Mouse (Mus musculus) testis, adult 2 months (tissue): ENCODE measurements around the gene Iqgap2. TPM values are rescaled to one million over a fixed set of nuclear protein-coding genes. Genes with fewer than 3 reads are reported as not detected.

Experiments used
- H3K27ac ChIP-seq: fragments of 200-500 bp; 2 replicates; pipeline ENCODE4 v1.5.1; 2012; ENCODE audit warnings: low read depth, low read length; ENCODE audit not compliant: control insufficient read depth, insufficient read depth
- H3K27me3 ChIP-seq: fragments of 200-500 bp; 2 replicates; pipeline ENCODE4 v1.6.1; 2012; ENCODE audit warnings: mild to moderate bottlenecking, low read length, moderate library complexity; ENCODE audit not compliant: control insufficient read depth, insufficient read depth
- H3K36me3 ChIP-seq: fragments of 200-500 bp; 2 replicates; pipeline ENCODE4 v1.6.1; 2012; ENCODE audit warnings: mild to moderate bottlenecking, low read length; ENCODE audit not compliant: control insufficient read depth, insufficient read depth
- H3K4me1 ChIP-seq: fragments of 200-500 bp; 2 replicates; pipeline ENCODE4 v1.6.1; 2012; ENCODE audit warnings: low read length; ENCODE audit not compliant: control insufficient read depth, insufficient read depth
- H3K4me3 ChIP-seq: fragments of 200-500 bp; 2 replicates; pipeline ENCODE4 v1.5.1; 2012; ENCODE audit warnings: low read depth, mild to moderate bottlenecking, low read length, moderate library complexity, mixed read lengths; ENCODE audit not compliant: control insufficient read depth
- CTCF ChIP-seq: fragments of 200-500 bp; IDR thresholded peaks from 2 replicates; pipeline ENCODE4 v1.5.1; 2012; ENCODE audit warnings: low read depth, mild to moderate bottlenecking, inconsistent platforms, low read length, moderate library complexity; ENCODE audit not compliant: control insufficient read depth, insufficient read depth, insufficient replicate concordance
- POLR2A ChIP-seq: fragments of 200-500 bp; IDR thresholded peaks from 2 replicates; pipeline ENCODE4 v1.6.1; 2012; ENCODE audit warnings: low read depth, mild to moderate bottlenecking, inconsistent platforms, low read length, moderate library complexity; ENCODE audit not compliant: control insufficient read depth
- polyA plus RNA-seq: library from polyadenylated mRNA; depleted of rRNA; stranded (reverse); fragments of >200 nt; gene quantifications from 2 replicates; pipeline ENCODE4 v1.2.3, GENCODE M21; 2012

The Iqgap2 gene
- polyA plus RNA-seq, 1 experiment, result 2.9 TPM

GRCm38 (mm10) chr13:95595921-95596320 lies 295.8 kb downstream of the Iqgap2 start:
- TF ChIP-seq CTCF (no peak), POLR2A (no peak)
- H3K27ac ChIP-seq, result no peak overlapping the region
- H3K4me1 ChIP-seq, result no peaks in the 10 kb centered on the region
- H3K4me3 ChIP-seq, result no peak overlapping the region
- no peaks in the 10 kb centered on the region for H3K27me3 ChIP-seq
- no peaks in the 10 kb centered on the region for H3K36me3 ChIP-seq

- Histone ChIP-seq H3K4me3 (no peak overlapping the region), H3K27ac (no peak overlapping the region)
- no peak for TF ChIP-seq CTCF
- no peak for TF ChIP-seq POLR2A
Measured at GRCm38 (mm10) chr13:95595411-95595810, 296.3 kb downstream of the Iqgap2 start.

GRCm38 (mm10) chr13:95592860-95593259 lies 298.9 kb downstream of the Iqgap2 start:
- Histone ChIP-seq H3K27ac (no peak overlapping the region), H3K27me3 (no peaks in the 10 kb centered on the region), H3K4me3 (no peak overlapping the region), H3K36me3 (no peaks in the 10 kb centered on the region), H3K4me1 (no peaks in the 10 kb centered on the region)
- no peak for TF ChIP-seq POLR2A
- no peak for TF ChIP-seq CTCF

More at GRCm38 (mm10) chr13:95595411-95595810, 296.3 kb downstream of the Iqgap2 start:
- Histone ChIP-seq H3K36me3 (no peaks in the 10 kb centered on the region), H3K4me1 (no peaks in the 10 kb centered on the region), H3K27me3 (no peaks in the 10 kb centered on the region)

- Histone ChIP-seq H3K27me3 (no peaks in the 10 kb centered on the region), H3K27ac (no peak overlapping the region), H3K36me3 (no peaks in the 10 kb centered on the region), H3K4me3 (no peak overlapping the region), H3K4me1 (no peaks in the 10 kb centered on the region)
- TF ChIP-seq CTCF (no peak), POLR2A (no peak)
Measured at GRCm38 (mm10) chr13:95591606-95592005, 300.1 kb downstream of the Iqgap2 start.

GRCm38 (mm10) chr13:95587628-95588027 lies 304.1 kb downstream of the Iqgap2 start:
- no peaks in the 10 kb centered on the region for H3K27me3 ChIP-seq
- H3K27ac ChIP-seq, result no peak overlapping the region
- peaks cover 11% of the 10 kb centered on the region for H3K4me1 ChIP-seq
- TF ChIP-seq POLR2A (no peak), CTCF (no peak)
- no peak overlapping the region for H3K4me3 ChIP-seq
- no peaks in the 10 kb centered on the region for H3K36me3 ChIP-seq

GRCm38 (mm10) chr13:95584898-95585297 lies 306.8 kb downstream of the Iqgap2 start:
- peaks cover 11% of the 10 kb centered on the region for H3K4me1 ChIP-seq
- H3K4me3 ChIP-seq, result no peak overlapping the region
- H3K36me3 ChIP-seq, result no peaks in the 10 kb centered on the region
- no peaks in the 10 kb centered on the region for H3K27me3 ChIP-seq
- no peak overlapping the region for H3K27ac ChIP-seq
- TF ChIP-seq CTCF (no peak), POLR2A (no peak)

GRCm38 (mm10) chr13:95583237-95584189 lies 308.2 kb downstream of the Iqgap2 start:
- TF ChIP-seq POLR2A, result no peak
- TF ChIP-seq CTCF, result no peak
- no peaks in the 10 kb centered on the region for H3K36me3 ChIP-seq
- H3K27ac ChIP-seq, result no peak overlapping the region
- peaks cover 11% of the 10 kb centered on the region for H3K4me1 ChIP-seq
- H3K27me3 ChIP-seq, result no peaks in the 10 kb centered on the region
- peak overlapping the region; percentile 45 for H3K4me3 ChIP-seq
